Mouse (Mus musculus) T-helper 2 cell (primary cell): Measurements from ENCODE around the gene Mcpt2.
"Not testable (repeated sequence)": the region's sequence is repeated elsewhere in the genome, so short reads cannot be mapped to it uniquely, and the experiment has no call there.

Source experiments
- in situ Hi-C: fragments of 300-600 bp; cut with MboI, MseI; formaldehyde crosslinking; loops from one replicate; pipeline ENCODE4 v1.15.1; 2025; ENCODE audit warnings: high pct_unique_total_duplicates

Mcpt2 gene

DNA sequence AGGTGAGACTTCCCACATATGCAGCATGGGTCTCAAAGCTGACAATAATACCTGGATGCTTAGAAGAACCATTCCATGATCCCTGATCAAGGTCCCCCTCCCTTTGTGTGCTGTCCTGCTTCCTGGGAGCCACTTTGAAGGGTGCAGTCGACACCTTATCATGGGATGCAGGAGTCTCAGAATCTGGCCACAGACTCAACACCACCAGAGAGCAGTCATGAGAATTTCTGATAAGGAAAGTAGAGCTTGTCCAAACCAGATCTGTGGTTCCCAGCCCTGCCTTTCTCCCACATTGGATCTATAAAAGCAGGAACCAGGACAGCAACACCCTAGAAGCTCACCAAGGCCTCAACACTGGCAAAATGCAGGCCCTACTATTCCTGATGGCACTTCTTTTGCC is at the start of gene Mcpt2:
Gene Mcpt2 (plus strand): TSS at position 250 of the 400 bp plus-strand sequence.
- in situ Hi-C loops: not testable (repeated sequence)

DNA sequence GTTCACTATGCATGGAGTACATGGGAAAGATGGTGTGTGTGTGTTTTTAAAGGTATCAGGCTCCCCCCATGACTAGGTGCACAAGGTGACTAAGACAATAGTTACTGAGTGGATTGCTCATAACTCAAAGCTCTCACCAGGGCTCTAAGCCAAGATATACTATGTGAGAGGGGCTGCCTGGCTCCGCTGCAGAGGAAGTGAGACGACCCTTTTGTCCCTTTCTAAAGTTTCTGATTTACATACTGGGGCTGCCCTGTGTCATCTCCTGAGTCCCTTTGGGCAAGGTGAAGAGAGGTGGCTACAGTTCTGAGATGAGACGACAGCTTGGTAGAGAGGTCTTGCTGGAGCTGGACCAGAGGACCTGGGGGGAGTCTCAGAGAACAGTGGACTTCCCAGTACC is 28.7 kb upstream of the Mcpt2 start:
- in situ Hi-C loops: no loop called here

DNA sequence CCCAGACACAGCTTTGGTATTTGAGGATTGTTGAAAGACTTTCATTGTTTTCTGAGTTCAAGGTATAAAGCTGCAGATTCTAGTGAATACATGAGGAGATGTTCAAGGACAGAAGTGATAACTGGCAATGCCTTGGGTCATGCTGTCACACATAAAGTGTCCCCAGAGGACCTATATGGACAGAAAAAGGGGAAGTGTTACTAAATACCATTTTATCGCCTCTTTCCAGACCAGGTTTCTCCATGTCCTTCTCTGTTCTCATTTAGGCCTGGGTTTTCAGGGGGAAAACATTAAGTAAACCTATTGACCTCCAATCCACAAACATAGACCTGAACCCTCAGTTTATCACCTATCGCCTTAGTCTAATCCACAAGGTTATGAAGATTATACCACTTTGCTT is 27.9 kb upstream of the Mcpt2 start:
- in situ Hi-C loops: no loop called here

DNA sequence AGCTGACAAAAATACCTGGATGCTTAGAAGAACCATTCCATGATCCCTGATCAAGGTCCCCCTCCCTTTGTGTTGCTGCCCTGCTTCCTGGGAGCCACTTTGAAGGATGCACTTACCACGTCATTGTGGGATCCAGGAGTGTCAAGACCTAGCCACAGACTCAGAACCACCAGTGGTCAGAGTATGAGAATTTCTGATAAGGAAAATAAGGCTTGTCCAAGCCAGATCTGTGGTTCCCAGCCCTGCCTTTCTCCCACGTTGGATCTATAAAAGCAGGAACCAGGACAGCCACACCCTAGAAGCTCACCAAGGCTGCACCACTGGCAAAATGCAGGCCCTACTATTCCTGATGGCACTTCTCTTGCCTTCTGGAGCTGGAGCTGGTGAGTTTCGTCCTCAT is 24.2 kb upstream of the Mcpt2 start, which contains the start of gene Mcpt1:
Gene Mcpt1 (plus strand): TSS at position 301 of the 400 bp plus-strand sequence.
- in situ Hi-C loops: not testable (repeated sequence)

DNA sequence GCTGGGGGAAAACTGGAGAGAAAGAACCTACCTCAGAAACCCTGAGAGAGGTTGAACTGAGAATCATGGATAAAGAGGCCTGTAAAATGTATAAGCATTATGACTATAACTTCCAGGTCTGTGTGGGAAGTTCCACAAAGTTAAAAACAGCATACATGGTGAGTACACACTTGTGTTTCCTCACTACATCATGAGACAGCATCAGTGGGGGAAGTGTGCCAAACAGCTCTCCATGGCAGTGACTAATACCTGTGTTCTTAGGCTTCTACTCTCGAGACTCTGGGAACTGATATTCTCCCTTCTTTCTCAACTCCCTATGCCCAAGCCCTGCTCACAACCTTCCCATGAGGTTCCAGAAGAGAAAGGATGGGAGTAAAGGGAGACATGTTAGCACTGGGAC is 22.4 kb upstream of the Mcpt2 start:
- in situ Hi-C loops: no loop called here

DNA sequence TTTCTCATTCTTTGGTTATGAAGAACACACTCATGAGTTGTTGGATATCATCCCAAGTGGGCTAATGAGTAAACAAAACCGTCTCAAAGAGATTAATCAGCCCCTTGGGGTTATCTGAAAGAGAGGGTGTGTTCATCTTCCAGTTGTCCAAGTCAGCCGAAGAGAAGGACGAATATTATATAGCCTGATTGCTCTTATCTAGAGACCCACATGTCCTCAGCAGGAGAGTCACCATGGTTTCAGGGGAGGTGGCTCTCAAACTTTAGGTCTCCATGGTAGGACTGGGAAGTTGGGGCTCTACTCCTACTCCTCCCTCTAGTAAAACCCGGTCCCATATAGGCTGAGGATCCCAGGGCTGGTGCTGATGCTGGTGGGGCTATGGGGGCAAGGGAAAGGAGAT is 20.5 kb upstream of the Mcpt2 start:
- in situ Hi-C loops: not testable (repeated sequence)

DNA sequence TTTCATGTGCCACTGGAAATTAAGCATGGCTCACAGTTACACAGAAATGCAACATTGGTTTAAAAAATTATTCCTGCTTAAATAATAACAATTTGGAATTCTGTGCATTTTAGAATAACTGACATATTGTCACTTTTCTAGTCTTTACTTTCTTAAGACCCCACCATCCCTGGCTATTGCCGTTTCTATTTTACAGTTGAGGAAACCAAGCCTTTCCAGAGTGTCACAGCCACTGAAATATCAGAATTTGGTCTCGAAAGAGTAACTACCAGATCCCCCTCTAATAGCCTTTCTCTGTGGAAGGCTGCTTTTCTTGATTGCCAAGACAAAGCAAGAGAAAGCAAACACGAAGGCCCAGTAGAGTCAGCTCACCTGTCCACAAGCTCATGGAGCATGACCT is 11.4 kb upstream of the Mcpt2 start, which contains the start of gene Mcpt9:
Gene Mcpt9 (minus strand): TSS at position 101 of the 400 bp plus-strand sequence.
- in situ Hi-C loops: not testable (repeated sequence)

DNA sequence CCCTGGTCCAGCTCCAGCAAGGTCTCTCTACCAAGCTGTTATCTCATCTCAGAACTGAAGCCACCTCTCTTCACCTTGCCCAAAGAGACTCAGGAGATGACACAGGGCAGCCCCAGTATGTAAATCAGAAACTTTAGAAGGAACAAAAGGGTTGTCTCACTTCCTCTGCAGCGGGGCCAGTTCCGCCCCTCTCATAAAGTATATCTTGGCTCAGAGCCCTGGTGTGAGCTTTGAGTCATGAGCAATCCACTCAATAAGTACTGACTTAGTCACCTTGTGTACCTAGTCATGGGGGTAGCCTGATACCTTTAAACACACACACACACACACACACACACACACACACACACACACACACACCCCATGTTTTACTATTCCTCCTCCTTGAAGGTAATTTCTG is 7.4 kb upstream of the Mcpt2 start:
- in situ Hi-C loops: no loop called here

DNA sequence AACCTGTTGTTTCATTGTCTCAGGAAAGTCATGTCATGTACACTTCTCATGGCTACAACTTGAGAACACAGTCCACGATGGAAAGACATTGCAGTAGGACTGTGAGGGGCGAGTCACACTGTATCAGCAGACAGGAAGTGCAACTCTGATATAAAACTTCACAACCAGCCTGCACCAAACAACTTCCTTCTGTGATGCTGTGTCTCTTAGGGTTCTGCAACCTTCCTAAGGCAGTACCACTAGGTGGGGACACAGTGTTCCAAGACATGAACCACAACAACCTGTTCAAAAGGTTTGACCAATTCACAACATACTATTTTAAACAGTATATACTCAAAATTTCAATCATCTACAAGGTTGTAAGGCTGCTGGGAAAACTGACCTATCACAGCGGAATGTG is 13.6 kb downstream of the Mcpt2 start:
- in situ Hi-C loops: no loop called here

DNA sequence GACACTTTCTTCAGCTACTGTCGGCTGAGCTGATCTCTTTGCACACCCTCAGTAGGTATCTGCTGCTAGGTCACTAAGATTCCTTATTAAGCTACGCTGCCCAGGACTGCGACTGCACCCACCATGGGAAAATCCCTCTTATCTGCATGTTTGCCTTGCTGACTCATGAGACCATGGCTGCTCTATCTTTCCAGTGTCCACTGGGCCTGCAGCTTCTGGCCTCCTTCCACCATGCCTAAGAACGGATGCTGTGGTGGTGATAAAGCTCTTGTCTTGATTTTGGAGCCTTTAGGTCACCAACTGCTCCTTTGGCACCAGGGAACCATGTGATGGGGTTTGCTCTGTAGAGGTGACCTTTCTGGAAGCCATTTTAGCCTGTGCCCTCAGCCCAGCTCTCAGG is 15.9 kb downstream of the Mcpt2 start:
- in situ Hi-C loops: no loop called here

DNA sequence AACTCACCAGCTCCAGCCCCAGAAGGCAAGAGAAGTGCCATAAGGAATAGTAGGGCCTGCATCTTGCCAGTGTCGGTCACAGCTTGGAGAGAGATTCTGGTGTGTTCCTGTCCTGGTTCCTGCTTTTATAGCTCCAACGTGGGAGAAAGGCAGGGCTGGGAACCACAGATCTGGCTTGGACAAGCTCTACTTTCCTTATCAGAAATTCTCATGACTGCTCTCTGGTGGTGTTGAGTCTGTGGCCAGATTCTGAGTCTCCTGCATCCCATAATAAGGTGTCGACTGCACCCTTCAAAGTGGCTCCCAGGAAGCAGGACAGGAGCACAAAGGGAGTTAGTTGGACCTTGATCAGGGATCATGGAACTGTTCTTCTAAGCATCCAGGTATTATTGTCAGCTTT is 20.4 kb downstream of the Mcpt2 start, which contains the start of gene Mcpt4:
Gene Mcpt4 (minus strand): TSS at position 101 of the 400 bp plus-strand sequence.
- in situ Hi-C loops: not testable (repeated sequence)

DNA sequence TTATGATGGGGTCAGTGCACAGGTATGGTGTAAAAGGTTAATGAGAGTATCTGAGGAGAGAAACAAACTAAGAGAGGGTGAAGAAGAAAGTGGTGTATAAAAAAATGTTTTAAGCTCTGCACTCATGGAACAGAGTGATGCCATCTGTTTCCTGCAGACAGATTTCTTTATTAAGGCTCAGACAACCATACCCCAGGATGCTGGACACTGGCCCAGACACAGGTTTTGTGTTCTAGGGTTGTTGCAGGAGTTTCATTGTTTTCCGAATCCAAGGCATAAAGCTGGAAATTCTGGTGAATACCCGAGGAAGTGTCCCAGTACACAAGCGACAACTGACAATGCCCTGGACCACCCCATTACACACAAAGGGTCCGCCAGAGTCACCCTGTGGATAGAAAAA is 40.2 kb downstream of the Mcpt2 start:
- in situ Hi-C loops: no loop called here

DNA sequence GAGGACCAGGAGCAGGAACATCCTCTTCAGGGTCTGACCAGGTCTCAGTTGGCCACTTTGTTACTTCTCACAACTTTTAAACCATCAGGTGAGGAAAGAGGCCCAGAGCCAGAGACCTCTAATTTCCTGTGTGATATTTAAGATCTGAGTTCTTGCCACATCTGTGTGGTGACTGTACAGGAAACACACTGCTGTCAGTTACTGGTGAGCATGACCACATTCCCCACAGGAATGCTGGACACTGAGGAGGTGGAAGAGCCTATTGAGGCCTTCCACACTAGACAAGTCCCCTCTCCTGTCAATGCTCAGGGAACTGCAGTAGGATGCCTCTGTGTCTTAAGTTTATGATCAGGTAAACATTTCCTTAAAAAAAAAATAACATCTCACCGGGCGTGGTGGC is 43.3 kb downstream of the Mcpt2 start, which contains the start of gene Mcpt8:
Gene Mcpt8 (minus strand): TSS at position 107 of the 400 bp plus-strand sequence.
- in situ Hi-C loops: no loop called here

DNA sequence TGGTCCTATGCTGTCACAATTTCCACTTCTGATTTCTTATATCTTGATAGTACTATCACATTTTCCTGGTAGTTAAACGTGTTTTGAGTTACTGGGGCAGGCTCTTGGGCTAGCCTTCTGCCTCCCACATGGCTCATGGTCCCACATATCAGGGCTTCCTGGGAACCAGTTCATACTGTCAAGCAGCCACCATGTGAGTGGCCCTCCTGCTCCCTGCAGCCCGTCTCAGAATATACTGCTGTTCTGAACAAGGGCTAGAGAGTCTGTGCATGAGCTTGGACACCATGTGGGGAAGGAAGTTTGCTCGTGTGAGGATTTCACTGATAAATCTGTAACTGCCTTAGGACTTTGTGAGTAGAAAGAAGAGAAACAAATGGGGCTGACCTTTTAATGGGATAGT is 44.9 kb downstream of the Mcpt2 start:
- in situ Hi-C loops: no loop called here

DNA sequence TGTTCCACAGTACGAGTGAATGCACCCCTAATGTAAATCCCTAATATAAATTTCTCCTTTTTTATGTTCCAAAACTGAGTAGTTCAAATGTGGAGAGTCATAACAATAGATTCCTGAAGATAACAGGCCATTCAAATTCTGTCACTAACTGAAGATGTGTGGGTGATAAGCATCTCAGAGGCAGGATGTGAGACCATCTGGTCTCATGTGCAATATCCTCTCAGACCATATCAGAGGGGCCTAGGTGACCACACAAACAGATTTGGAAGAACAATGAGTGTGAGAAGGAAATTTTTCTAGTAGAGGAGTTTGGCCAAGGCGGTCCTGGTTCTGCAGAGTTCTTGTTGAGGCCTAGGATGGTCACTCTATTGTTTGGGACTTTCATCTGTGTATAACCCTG is 51.5 kb downstream of the Mcpt2 start:
- in situ Hi-C loops: no loop called here
